Comparison of ENCODE assay signal across 8 mouse cellular contexts in the genomic region with DNA sequence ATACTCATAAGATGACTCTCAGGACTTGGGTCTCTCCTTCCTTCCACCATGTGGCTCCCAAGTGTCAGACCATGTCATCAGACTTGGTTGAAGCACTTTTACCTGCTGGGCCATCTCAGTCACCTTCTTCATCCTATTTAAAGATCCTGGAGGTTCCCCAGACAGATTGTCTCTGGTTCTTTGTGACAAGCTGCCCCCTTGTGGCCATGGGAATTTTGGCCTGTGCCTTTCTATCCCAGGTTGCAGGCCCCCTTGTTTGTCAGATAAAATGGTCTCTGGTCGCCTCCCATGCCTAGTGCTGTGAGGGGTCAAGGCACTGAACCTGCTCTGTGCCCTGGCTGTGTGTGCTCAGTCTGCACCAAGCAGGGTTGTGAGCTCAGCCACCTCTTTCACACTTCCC.
A peak's percentile ranks its signal among the peaks of the same experiment; 100 is the strongest.
DNase-seq lines count a peak whose midpoint lies in the region; ATAC-seq lines count a peak whose summit lies in the region.

No protein-coding gene starts in this region.

- peaks cover 2% of the 10 kb centered on the region; the same call in 1 of the 2 replicates for H3K36me3 ChIP-seq in neural tube, embryonic 11.5 days (ENCODE audit: control insufficient read depth, insufficient read depth, low read length)

- H3K4me2 ChIP-seq in neural tube, embryonic 11.5 days (ENCODE audit: low read depth) = no peak overlapping the region

- H3K9me3 ChIP-seq in neural tube, embryonic 11.5 days (ENCODE audit: control insufficient read depth, low read length) = no peaks in the 10 kb centered on the region

- no peaks in the 10 kb centered on the region for H3K27me3 ChIP-seq in neural tube, embryonic 11.5 days (ENCODE audit: control insufficient read depth, insufficient read depth, low read length)

- WGBS in neural tube, embryonic 11.5 days = 50% methylated on average over 1 of the region's 1 CpGs

- 0 out of 2 replicates have a peak, but pooled peaks have one; percentile 38 for ATAC-seq in frontal cortex, adult (ENCODE audit: low TSS enrichment)
- no peak for ATAC-seq in neural tube, embryonic 11.5 days (ENCODE audit: insufficient read depth, low FRiP score, low TSS enrichment)

- H3K9ac ChIP-seq in neural tube, embryonic 11.5 days (ENCODE audit: low read length) = no peak overlapping the region

- no peak overlapping the region for H3K4me3 ChIP-seq in neural tube, embryonic 11.5 days (ENCODE audit: low read depth, low read length)

- H3K27ac ChIP-seq in neural tube, embryonic 11.5 days (ENCODE audit: low read depth, low read length) = no peak overlapping the region

- no peak for DNase-seq in frontal cortex, postnatal 10 days (ENCODE audit: low spot score in 2 of 2)
- DNase-seq in right cerebral cortex, postnatal 14 days = peak; percentile 59
- no peak for DNase-seq in right cerebral cortex, adult 18-20 months
- DNase-seq in cerebellum, postnatal 36 days = peak; percentile 48 to 49
- DNase-seq in kidney, postnatal 14 days = peak; percentile 57
- peak; percentile 50 for DNase-seq in neural tube, embryonic 11.5 days (ENCODE audit: low spot score)
- DNase-seq in ovary, adult 18-20 months (ENCODE audit: low spot score) = no peak

- no peaks in the 10 kb centered on the region for H3K4me1 ChIP-seq in neural tube, embryonic 11.5 days (ENCODE audit: control insufficient read depth, insufficient read depth, low read length)

Comparison
In these comparisons a context has a peak if more than half of its experiments do, and no peak if none do; other contexts are left out.
1. DNase-seq: peak in right cerebral cortex, postnatal 14 days (single experiment), cerebellum, postnatal 36 days (2 of 2), kidney, postnatal 14 days (single experiment) and neural tube, embryonic 11.5 days (single experiment); none in frontal cortex, postnatal 10 days (0 of 2), right cerebral cortex, adult 18-20 months (single experiment) and ovary, adult 18-20 months (single experiment).